Mouse (Mus musculus): Measurements from ENCODE around the gene Dtx1.

DNA sequence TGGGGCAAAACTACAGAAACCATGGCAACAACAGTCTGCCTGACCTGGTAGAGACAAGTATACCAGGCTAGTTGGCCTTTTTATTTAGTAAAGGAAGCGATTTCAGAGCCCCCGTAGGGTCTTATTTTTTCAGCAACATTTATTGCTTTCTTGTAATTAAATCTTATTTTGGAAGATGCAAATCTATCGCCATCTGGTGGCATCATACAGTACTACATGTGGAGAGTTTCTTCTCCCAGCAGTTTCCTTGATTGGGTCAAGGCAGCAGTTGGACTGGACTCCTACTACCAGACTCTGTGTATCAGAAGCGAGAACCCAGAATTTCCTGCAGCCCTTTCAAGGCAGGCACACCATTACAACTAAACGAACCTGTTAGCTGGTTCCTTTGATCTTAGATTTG is 34.7 kb upstream of the Dtx1 start:
- TF ChIP-seq CTCF (IDR thresholded peaks at IDR 0.05; ENCODE audit: low read depth) (peak; percentile 78), EP300 (IDR thresholded peaks at IDR 0.05; ENCODE audit: low read depth) (no peak)
